Mouse (Mus musculus) liver, adult (tissue): ENCODE data around the gene Epha2.

ENCODE experiments used
- GATA4 ChIP-seq: IDR thresholded peaks from 2 replicates; pipeline ENCODE4 v1.6.1; 2014; ENCODE audit warnings: mild to moderate bottlenecking, low read length; ENCODE audit not compliant: insufficient replicate concordance

Gene Epha2

GRCm38 (mm10) chr4:141353868-141354267 is 52.8 kb downstream of the Epha2 start:
- no peak for TF ChIP-seq GATA4

GRCm38 (mm10) chr4:141357811-141358210 is 56.8 kb downstream of the Epha2 start:
- no peak for TF ChIP-seq GATA4

GRCm38 (mm10) chr4:141359222-141359621 is 58.2 kb downstream of the Epha2 start:
- TF ChIP-seq GATA4: no peak

- TF ChIP-seq GATA4: no peak
Measured at GRCm38 (mm10) chr4:141360846-141361245, 59.8 kb downstream of the Epha2 start.

- TF ChIP-seq GATA4: no peak
Measured at GRCm38 (mm10) chr4:141362937-141363548, 62.0 kb downstream of the Epha2 start.

GRCm38 (mm10) chr4:141365126-141365525 is 64.1 kb downstream of the Epha2 start:
- no peak for TF ChIP-seq GATA4

- TF ChIP-seq GATA4: no peak
Measured at GRCm38 (mm10) chr4:141365876-141366275, 64.8 kb downstream of the Epha2 start.

- TF ChIP-seq GATA4: no peak
Measured at GRCm38 (mm10) chr4:141367997-141368791, 67.2 kb downstream of the Epha2 start, which contains the start of gene Fam131c. Gene Fam131c (plus strand): TSS chr4:141368220.

GRCm38 (mm10) chr4:141372426-141372825 is 71.4 kb downstream of the Epha2 start:
- TF ChIP-seq GATA4: no peak
